Mouse (Mus musculus): Measurements from ENCODE around the gene Uhmk1. TPM values are rescaled to one million over a fixed set of nuclear protein-coding genes. Genes with fewer than 3 reads are reported as not detected.
A peak's percentile ranks its signal among the peaks of the same experiment; 100 is the strongest.
"Not testable (repeated sequence)": the region's sequence is repeated elsewhere in the genome, so short reads cannot be mapped to it uniquely, and the experiment has no call there.

The Uhmk1 gene
- 8.1 and 8.3 TPM in 2 replicates for polyA plus RNA-seq (2015; fragmentation: Nextera tagmentation; extraction: Ambion mirVana)

DNA sequence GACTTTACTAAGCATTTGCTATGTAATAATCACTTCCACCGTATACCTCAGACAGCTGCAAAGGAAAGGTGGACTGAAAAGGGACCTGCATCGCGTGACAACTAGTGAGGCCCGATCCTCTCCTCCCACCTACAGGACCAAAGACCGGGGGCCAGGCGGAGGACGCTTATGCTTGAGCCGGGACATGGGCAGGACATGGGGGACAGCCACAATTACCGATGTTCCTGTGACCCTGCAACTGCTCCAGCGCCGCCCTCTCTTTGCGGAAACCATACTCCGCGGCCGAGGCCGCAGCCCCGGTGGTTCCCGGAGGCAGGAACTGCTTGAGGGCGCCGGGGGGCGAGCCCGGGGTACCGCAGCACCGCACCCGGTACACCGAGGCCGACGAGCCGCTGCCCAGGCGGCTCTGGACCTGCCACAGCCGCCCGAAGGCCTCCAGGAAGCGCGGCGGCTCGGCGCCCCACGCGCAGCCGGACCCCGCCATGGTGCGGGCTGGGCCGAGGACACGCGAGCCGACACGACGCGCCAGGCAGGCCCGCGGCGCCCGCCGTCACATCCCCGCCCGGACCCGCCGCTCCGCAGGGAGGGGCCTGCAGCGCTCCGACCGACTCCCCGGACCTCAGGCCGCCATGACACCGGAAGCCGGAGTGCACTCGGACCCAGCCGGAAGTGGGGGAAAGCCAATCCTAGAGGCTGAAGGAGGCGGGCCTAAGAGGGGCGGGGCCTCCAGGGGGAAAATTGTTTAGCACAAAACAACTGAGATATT is at the start of gene Uhmk1:
Gene Uhmk1 (minus strand): TSS at position 641 of the 766 bp plus-strand sequence.
- H3K4me2 ChIP-seq, result peak within 1 kb of the TSS; percentile 71
- peak within 1 kb of the TSS; percentile 87 for H3K9ac ChIP-seq (replicated peaks)
- under 1% methylated on average over 69 of the region's 70 CpGs for WGBS
- peak within 1 kb of the TSS; percentile 78 for H3K4me3 ChIP-seq (replicated peaks)
- H3K27me3 ChIP-seq (replicated peaks), result peaks cover 9% of the 10 kb centered on the region; the same call in 1 of the 2 replicates
- peak within 1 kb of the TSS; percentile 76 for H3K27ac ChIP-seq (replicated peaks)
- H3K9me3 ChIP-seq (replicated peaks), result no peaks in the 10 kb centered on the region
- peaks cover 12% of the 10 kb centered on the region for H3K36me3 ChIP-seq
- ATAC-seq (ENCODE audit: low FRiP score), result peak; percentile 99
- peaks cover 13% of the 10 kb centered on the region for H3K4me1 ChIP-seq

DNA sequence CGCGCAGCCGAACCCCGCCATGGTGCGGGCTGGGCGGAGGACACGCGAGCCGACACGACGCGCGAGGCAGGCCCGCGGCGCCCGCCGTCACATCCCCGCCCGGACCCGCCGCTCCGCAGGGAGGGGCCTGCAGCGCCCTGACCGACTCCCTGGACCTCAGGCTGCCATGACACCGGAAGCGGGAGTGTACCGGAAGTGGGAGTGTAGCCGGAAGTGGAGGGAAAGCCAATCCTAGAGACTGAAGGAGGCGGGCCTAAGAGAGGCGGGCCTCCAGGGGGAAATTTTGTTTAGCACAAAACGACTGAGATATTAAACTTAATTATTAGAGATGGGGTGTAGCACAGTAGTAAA is 40.3 kb upstream of the Uhmk1 start:
- Histone ChIP-seq H3K9me3 (replicated peaks) (no peaks in the 10 kb centered on the region), H3K4me1 (peaks cover 6% of the 10 kb centered on the region), H3K4me2 (peak overlapping the region; percentile 89), H3K27ac (replicated peaks) (peak overlapping the region; percentile 54; the same call in 1 of the 2 replicates), H3K27me3 (replicated peaks) (no peaks in the 10 kb centered on the region; the same call in 1 of the 2 replicates), H3K4me3 (replicated peaks) (peak overlapping the region; percentile 66), H3K36me3 (no peaks in the 10 kb centered on the region), H3K9ac (replicated peaks) (peak overlapping the region; percentile 68)
- peak; percentile 100 for ATAC-seq (ENCODE audit: low FRiP score)
- 9% methylated on average over 32 of the region's 32 CpGs for WGBS

DNA sequence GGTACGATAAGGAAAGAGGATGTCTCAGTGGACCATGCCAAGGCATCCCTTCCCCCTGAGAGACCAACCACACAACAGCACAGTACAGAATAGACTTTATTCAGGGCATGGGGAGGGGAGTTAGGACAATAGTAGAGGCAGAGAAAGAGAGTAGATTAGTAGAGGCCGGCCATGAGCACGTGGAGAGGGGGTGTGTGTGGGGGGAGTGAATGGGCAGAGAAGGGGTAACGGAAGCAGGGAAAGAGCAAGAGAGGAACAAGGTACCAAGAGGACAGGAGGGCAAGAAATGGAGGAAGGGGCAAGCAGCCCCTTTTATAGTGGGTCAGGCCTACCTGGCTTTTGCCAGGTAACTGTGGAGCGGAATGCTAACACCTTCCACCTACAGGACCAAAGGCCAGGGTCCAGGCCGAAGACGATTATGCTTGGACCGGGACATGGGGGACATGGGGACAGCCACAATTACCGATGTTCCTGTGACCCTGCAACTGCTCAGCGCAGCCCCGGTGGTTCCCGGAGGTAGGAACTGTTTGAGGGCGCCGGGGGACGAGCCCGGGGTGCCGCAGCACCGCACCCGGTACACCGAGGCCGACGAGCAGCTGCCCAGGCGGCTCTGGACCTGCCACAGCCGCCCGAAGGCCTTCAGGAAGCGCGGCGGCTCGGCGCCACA is 39.8 kb upstream of the Uhmk1 start:
- Histone ChIP-seq H3K27ac (replicated peaks) (peak overlapping the region; percentile 54; the same call in 1 of the 2 replicates), H3K4me3 (replicated peaks) (peak overlapping the region; percentile 66), H3K4me2 (peak overlapping the region; percentile 89), H3K4me1 (peaks cover 6% of the 10 kb centered on the region), H3K9ac (replicated peaks) (peak overlapping the region; percentile 68), H3K36me3 (no peaks in the 10 kb centered on the region), H3K27me3 (replicated peaks) (no peaks in the 10 kb centered on the region; the same call in 1 of the 2 replicates), H3K9me3 (replicated peaks) (no peaks in the 10 kb centered on the region)
- WGBS, result 25% methylated on average over 29 of the region's 30 CpGs
- peak; percentile 87 for ATAC-seq (ENCODE audit: low FRiP score)

DNA sequence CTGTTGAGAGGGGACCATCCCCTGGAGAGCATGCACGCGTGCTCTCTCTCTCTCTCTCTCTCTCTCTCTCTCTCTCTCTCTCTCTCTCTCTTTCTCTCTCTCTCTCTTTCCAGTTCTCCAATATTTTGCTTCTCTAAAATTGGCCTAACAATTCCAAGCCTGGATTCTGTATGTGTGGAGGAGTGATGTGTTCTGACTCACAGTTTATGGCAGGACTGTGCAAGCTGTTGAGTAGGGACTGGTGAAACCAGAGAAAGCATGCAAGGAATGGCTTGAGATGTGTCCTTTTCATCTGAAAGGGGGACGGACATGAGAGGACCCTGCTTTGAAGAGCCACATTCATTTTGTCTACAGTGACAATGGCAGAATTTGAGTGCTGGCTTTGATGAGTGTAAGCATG is 29.8 kb upstream of the Uhmk1 start:
- H3K4me1 ChIP-seq, result no peaks in the 10 kb centered on the region
- no peaks in the 10 kb centered on the region for H3K9me3 ChIP-seq (replicated peaks)
- no peak overlapping the region for H3K4me2 ChIP-seq
- no peaks in the 10 kb centered on the region for H3K27me3 ChIP-seq (replicated peaks)
- no peak overlapping the region for H3K4me3 ChIP-seq (replicated peaks)
- no peaks in the 10 kb centered on the region for H3K36me3 ChIP-seq
- H3K9ac ChIP-seq (replicated peaks), result no peak overlapping the region
- ATAC-seq (ENCODE audit: low FRiP score), result no peak
- WGBS, result 79% methylated on average over 3 of the region's 3 CpGs
- H3K27ac ChIP-seq (replicated peaks), result no peak overlapping the region

DNA sequence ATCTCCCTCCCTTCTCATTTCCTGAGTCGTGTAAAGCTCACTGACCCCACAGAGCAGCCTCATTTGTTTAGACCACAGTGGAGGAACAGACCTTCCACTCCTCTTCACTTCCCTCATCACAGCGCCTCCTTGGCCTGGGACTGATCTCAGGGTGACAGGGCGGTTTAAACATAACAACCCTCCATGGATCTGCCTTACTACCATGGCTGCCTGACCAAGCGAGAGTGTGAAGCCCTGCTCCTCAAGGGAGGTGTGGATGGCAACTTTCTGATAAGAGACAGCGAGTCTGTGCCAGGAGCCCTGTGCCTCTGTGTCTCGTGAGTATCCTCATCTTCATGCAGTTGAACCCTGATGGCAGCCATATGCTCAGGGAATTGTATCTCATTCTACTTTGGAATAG is 17.5 kb upstream of the Uhmk1 start, which contains the start of gene Sh2d1b2:
Gene Sh2d1b2 (plus strand): TSS at position 62 of the 400 bp plus-strand sequence.
- H3K4me1 ChIP-seq, result not testable (repeated sequence)
- WGBS, result 83% methylated on average over 6 of the region's 6 CpGs

DNA sequence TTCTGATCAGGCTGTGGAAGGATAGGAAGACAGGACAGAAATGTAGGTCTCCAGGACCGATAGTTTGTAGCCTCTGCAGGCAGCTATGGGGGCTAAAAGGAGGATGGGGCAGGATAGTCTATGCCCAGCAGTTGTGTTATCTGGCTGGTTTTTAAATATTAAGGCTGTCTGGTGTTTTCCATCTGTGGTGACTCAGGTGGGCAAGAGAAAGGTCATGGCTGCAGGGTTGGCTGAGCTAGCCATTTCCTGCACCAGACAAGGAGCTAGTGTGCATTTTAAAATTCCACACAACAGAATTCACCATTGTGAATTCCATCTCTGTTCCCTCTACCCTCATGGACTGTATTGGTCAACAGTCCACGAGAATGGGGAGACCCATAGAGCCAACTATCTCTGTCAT is 8.1 kb upstream of the Uhmk1 start:
- no peak overlapping the region for H3K4me2 ChIP-seq
- H3K9me3 ChIP-seq (replicated peaks), result no peaks in the 10 kb centered on the region
- WGBS, result 86% methylated on average over 2 of the region's 2 CpGs
- ATAC-seq (ENCODE audit: low FRiP score), result no peak
- no peaks in the 10 kb centered on the region for H3K4me1 ChIP-seq
- no peak overlapping the region for H3K27ac ChIP-seq (replicated peaks)
- no peak overlapping the region for H3K4me3 ChIP-seq (replicated peaks)
- no peaks in the 10 kb centered on the region for H3K36me3 ChIP-seq
- H3K27me3 ChIP-seq (replicated peaks), result no peaks in the 10 kb centered on the region
- no peak overlapping the region for H3K9ac ChIP-seq (replicated peaks)

More for the DNA sequence above, 17.5 kb upstream of the Uhmk1 start, which contains the start of gene Sh2d1b2:
- not testable (repeated sequence) for ATAC-seq (ENCODE audit: low FRiP score); H3K4me2 ChIP-seq; H3K36me3 ChIP-seq; H3K9me3 ChIP-seq (replicated peaks); H3K9ac ChIP-seq (replicated peaks); H3K4me3 ChIP-seq (replicated peaks); H3K27me3 ChIP-seq (replicated peaks); H3K27ac ChIP-seq (replicated peaks)

DNA sequence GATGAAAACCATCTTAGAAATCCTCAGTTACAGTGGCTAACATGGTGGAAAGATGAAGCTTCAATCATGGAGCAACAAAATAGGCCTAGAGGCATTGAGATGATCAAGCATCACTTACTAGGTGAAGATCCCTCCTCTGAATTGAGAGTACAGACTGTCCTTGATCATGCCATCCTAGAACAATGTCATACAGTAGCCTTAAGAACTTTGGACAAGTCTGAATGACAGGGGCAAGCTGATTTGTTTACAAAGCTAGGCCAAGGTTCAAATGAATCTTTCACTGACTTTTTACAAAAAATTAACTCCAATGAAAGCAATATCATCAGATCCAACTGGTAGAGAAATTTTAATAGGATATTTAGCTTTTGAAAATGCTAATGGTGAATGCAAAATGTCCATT is 5.2 kb upstream of the Uhmk1 start:
- no peak overlapping the region for H3K4me2 ChIP-seq
- H3K4me1 ChIP-seq, result 0 out of 2 replicates have a peak, but pooled peaks cover 4% of the 10 kb centered on the region
- H3K9ac ChIP-seq (replicated peaks), result no peak overlapping the region
- H3K9me3 ChIP-seq (replicated peaks), result no peaks in the 10 kb centered on the region
- H3K4me3 ChIP-seq (replicated peaks), result no peak overlapping the region
- no peaks in the 10 kb centered on the region for H3K36me3 ChIP-seq
- no peak for ATAC-seq (ENCODE audit: low FRiP score)
- H3K27me3 ChIP-seq (replicated peaks), result peaks cover 9% of the 10 kb centered on the region; the same call in 1 of the 2 replicates
- no peak overlapping the region for H3K27ac ChIP-seq (replicated peaks)

DNA sequence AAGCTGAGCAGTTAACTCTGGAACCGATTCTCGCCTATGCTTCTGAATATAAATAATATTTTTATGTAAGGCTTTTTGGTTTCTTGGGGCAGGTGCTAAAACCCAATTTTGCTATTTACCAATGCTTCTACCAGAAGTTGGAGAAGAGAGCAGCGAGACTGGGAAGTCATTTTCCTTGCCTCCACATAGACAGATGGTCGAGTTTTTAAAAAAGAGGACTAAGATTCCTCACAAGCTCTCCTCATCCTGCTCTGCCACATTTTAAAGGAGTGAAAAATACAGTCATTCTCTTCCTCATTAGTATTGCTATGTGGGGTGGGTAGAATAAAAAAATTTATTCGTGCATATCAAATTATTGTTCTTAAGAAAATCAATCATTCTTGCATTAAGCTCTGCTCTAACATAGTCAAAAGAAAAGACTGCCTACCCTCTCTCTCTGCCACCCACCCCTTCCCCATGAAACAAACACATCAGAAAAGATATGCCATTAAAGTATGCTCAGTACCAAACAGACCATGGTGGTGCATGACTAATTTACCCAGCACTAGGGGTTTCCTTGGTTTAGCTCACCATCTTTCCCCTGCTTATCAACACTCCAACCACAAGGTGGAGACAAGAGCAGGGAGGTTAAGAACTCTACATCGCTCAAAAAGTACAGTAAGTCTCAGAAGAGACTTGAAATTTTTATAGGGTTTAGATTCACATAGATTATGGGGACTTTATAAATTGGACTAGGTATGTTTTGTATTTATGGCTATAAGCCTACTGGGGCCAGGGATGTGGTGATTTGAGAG is 3.1 kb upstream of the Uhmk1 start:
- H3K4me1 ChIP-seq, result peaks cover 11% of the 10 kb centered on the region
- no peak overlapping the region for H3K4me2 ChIP-seq
- H3K27me3 ChIP-seq (replicated peaks), result peaks cover 9% of the 10 kb centered on the region; the same call in 1 of the 2 replicates
- no peak for ATAC-seq (ENCODE audit: low FRiP score)
- 85% methylated on average over 6 of the region's 6 CpGs for WGBS
- H3K9ac ChIP-seq (replicated peaks), result no peak overlapping the region
- no peak overlapping the region for H3K4me3 ChIP-seq (replicated peaks)
- no peaks in the 10 kb centered on the region for H3K9me3 ChIP-seq (replicated peaks)
- H3K36me3 ChIP-seq, result no peaks in the 10 kb centered on the region
- no peak overlapping the region for H3K27ac ChIP-seq (replicated peaks)

DNA sequence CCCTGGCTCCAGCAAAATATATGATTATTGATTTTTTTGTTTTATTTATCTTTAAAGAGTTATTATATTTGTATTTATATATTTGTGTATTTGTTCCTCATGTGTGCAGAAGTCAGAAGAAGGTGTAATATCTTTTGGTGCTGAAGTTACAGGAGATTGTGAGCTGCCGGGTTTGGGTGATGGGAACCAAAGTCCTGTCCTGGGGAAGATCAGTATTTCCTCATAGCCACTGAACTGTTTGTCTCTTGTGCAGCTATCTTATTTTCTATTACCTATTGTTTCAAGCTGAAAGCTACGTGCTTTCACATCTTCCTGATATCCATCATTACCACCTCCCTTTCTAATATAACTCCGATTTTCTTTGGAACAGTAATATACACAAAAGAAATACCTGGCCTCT is 393 bp upstream of the Uhmk1 start:
- H3K9me3 ChIP-seq (replicated peaks), result no peaks in the 10 kb centered on the region
- 72% methylated on average over 3 of the region's 3 CpGs for WGBS
- H3K4me3 ChIP-seq (replicated peaks), result peak overlapping the region; percentile 78
- H3K27me3 ChIP-seq (replicated peaks), result peaks cover 9% of the 10 kb centered on the region; the same call in 1 of the 2 replicates
- peaks cover 7% of the 10 kb centered on the region for H3K36me3 ChIP-seq
- no peak overlapping the region for H3K27ac ChIP-seq (replicated peaks)
- ATAC-seq (ENCODE audit: low FRiP score), result peak; percentile 30; the same call in 1 of the 2 replicates
- peaks cover 13% of the 10 kb centered on the region for H3K4me1 ChIP-seq
- no peak overlapping the region for H3K9ac ChIP-seq (replicated peaks)
- H3K4me2 ChIP-seq, result peak overlapping the region; percentile 71

DNA sequence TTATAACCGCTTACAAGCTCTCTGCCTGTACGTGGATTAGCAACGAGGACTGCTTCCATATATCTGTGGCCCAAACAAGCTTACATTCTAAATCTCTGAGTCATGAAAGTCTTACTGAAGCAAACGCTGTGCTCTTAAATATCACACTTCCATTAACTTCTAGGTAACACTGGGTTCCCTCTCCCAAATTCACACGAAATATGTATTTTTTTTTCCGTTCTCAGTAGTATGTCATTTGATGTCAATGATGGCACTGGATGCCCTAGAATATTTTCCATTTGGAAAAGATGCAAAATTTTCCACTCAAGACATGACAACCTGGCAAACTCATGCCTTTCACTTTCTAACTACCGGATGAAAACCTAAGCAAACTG is 827 bp downstream of the Uhmk1 start:
- Histone ChIP-seq H3K27ac (replicated peaks) (peak overlapping the region; percentile 76), H3K9me3 (replicated peaks) (no peaks in the 10 kb centered on the region)
- ATAC-seq (ENCODE audit: low FRiP score), result no peak

DNA sequence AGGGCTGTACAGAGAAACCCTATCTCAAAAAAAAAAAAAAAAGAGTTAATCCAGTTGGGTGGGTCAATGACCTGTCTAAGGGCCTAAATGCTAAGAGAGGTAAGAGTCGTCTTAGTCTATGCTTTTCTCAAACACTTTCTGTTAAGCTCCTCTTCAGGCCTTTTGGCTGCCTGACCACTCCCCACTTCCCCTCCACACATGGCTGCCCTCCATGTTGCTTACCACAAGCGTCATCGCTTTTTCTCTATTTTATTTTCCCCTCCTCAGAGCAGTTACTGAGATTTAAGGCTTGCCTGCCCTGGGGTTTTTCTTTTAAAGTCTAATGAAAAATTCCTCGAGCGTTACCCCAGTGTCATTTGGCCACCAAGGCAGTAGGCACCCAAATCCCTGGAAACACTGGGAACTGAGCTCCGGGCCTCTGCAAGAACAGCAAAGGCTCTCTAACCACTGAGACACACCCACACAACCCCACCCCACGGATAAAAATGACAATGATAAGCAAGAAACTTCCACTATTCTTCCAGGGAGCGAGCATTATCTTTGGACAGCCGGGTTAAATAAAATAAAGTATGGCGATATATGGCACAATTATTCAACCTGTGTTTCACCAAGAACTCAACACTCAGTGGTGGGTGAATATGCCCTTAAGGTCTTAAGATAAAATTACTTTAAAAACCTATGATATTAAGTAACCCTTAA is 1.9 kb downstream of the Uhmk1 start:
- peaks cover 9% of the 10 kb centered on the region; the same call in 1 of the 2 replicates for H3K27me3 ChIP-seq (replicated peaks)
- peaks cover 25% of the 10 kb centered on the region for H3K36me3 ChIP-seq
- no peak for ATAC-seq (ENCODE audit: low FRiP score)
- no peaks in the 10 kb centered on the region for H3K9me3 ChIP-seq (replicated peaks)
- peaks cover 13% of the 10 kb centered on the region for H3K4me1 ChIP-seq
- WGBS, result 93% methylated on average over 10 of the region's 10 CpGs
- no peak overlapping the region for H3K4me3 ChIP-seq (replicated peaks)
- H3K9ac ChIP-seq (replicated peaks), result no peak overlapping the region
- H3K4me2 ChIP-seq, result peak overlapping the region; percentile 13; the same call in 1 of the 2 replicates
- no peak overlapping the region for H3K27ac ChIP-seq (replicated peaks)

More for the DNA sequence above, 827 bp downstream of the Uhmk1 start:
- Histone ChIP-seq H3K4me1 (peaks cover 13% of the 10 kb centered on the region), H3K36me3 (peaks cover 15% of the 10 kb centered on the region), H3K4me2 (peak overlapping the region; percentile 71), H3K9ac (replicated peaks) (peak overlapping the region; percentile 87), H3K27me3 (replicated peaks) (peaks cover 9% of the 10 kb centered on the region; the same call in 1 of the 2 replicates), H3K4me3 (replicated peaks) (peak overlapping the region; percentile 78)
- 45% methylated on average over 7 of the region's 7 CpGs for WGBS
